Mouse (Mus musculus) large intestine, adult 2 months (tissue): ENCODE data around the gene Pnp. TPM values are rescaled to one million over a fixed set of nuclear protein-coding genes. Genes with fewer than 3 reads are reported as not detected.

Source experiments
- polyA plus RNA-seq: library from polyadenylated mRNA; depleted of rRNA; stranded (reverse); fragments of >200 nt; gene quantifications from 2 replicates; pipeline ENCODE4 v1.2.3, GENCODE M21; 2012; rRNA removed

The Pnp gene
- polyA plus RNA-seq, 1 experiment = 143 TPM

Other genes with a start within 250 kb of the Pnp start
- gene Olfr747, start 237.9 kb upstream of the Pnp start, polyA plus RNA-seq = not detected in 2 replicates
- gene Olfr748, start 223.7 kb upstream of the Pnp start, polyA plus RNA-seq = not detected in 2 replicates
- not detected in 2 replicates for gene Olfr749, start 186.0 kb upstream of the Pnp start, polyA plus RNA-seq
- gene Ttc5, start 145.6 kb upstream of the Pnp start, polyA plus RNA-seq = 21.7 and 25.6 TPM in 2 replicates
- not detected in 2 replicates for gene Ccnb1ip1, start 123.3 kb upstream of the Pnp start, polyA plus RNA-seq
- 16.3 and 23.8 TPM in 2 replicates for gene Parp2, start 123.2 kb upstream of the Pnp start, polyA plus RNA-seq
- 68.7 and 104 TPM in 2 replicates for gene Tep1, start 60.5 kb upstream of the Pnp start, polyA plus RNA-seq
- 0.71 and 2.3 TPM in 2 replicates for gene Klhl33, start 33.6 kb upstream of the Pnp start, polyA plus RNA-seq
- gene Osgep, start 6.2 kb upstream of the Pnp start, polyA plus RNA-seq = 57.4 and 75.0 TPM in 2 replicates
- 36.0 and 49.2 TPM in 2 replicates for gene Apex1, start 6.1 kb upstream of the Pnp start, polyA plus RNA-seq
- gene Pip4p1, start 226 bp upstream of the Pnp start, polyA plus RNA-seq = 52.3 and 65.7 TPM in 2 replicates
- 68.3 and 107 TPM in 2 replicates for gene Gm49342, start 13.4 kb downstream of the Pnp start, polyA plus RNA-seq
- 104 and 150 TPM in 2 replicates for gene Pnp2, start 24.9 kb downstream of the Pnp start, polyA plus RNA-seq
- gene Rnase10, start 76.7 kb downstream of the Pnp start, polyA plus RNA-seq = 0.11 and 0.23 TPM in 2 replicates
- not detected in 2 replicates for gene Rnase9, start 110.8 kb downstream of the Pnp start, polyA plus RNA-seq
- gene Rnase11, start 119.1 kb downstream of the Pnp start, polyA plus RNA-seq = not detected in 2 replicates
- gene Rnase12, start 126.6 kb downstream of the Pnp start, polyA plus RNA-seq = 0.86 and 1.0 TPM in 2 replicates
- 0.10 TPM in 1 of 2 replicates, not detected in the other for gene Olfr750, start 143.4 kb downstream of the Pnp start, polyA plus RNA-seq
- gene Rnase4, start 160.0 kb downstream of the Pnp start, polyA plus RNA-seq = 205 and 226 TPM in 2 replicates
- gene Ang, start 160.1 kb downstream of the Pnp start, polyA plus RNA-seq = 47.5 and 67.8 TPM in 2 replicates
- gene Eddm3b, start 183.3 kb downstream of the Pnp start, polyA plus RNA-seq = not detected in 2 replicates
- gene Rnase6, start 192.8 kb downstream of the Pnp start, polyA plus RNA-seq = 19.4 and 23.6 TPM in 2 replicates
- gene Rnase1, start 215.7 kb downstream of the Pnp start, polyA plus RNA-seq = 17.4 and 38.2 TPM in 2 replicates
- 0.22 TPM in 1 of 2 replicates, not detected in the other for gene Rnase2b, start 231.2 kb downstream of the Pnp start, polyA plus RNA-seq